Mouse (Mus musculus) spleen, adult 18-20 months (tissue): ENCODE results near the gene Pnpla7.

ENCODE experiments used
- DNase-seq, 2 experiments: peaks; one replicate each; pipeline ENCODE4 v3.0.0; 2022; ENCODE audit warnings: mixed read lengths in 2 of 2

Pnpla7 gene

DNA sequence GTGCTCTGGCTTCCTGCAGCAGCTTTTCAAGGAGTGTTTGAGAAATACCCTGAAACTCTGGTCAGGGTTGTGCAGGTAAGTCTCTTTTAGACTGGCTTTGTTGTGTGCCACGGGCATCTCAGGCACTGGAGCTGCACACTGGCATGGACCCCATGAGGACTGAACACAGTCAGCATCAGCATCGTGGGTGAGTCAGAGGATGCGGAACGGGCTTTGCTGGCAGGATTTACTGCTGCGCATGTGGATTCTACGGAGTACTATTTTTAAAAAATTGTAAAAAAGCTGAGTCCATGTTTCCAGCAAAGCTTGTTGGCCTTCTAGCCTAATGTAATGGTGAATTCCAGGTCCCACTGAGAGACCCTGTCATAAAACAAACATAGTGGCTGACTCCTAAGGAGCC lies 19.5 kb downstream of the Pnpla7 start:
- no peak for DNase-seq

DNA sequence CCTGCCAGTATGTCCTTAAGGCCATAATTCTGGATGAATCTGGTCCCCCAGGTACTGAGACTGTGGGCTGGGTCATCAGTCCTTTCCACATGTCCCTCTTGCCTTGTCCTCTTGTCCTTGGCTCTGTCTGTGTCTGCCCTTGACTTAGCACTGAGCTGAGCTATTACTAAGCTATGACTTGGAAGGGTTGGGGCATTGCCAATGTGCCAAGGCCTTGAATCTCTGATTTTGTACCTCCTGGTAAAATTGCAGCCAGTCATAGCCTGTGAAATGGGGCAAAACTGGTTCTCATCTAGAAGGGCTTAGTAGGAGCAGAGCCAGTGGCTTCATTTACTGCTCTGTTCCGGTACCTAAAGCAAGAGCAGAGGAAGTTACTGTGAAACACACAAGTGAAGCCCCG lies 20.6 kb downstream of the Pnpla7 start:
- no peak for DNase-seq

DNA sequence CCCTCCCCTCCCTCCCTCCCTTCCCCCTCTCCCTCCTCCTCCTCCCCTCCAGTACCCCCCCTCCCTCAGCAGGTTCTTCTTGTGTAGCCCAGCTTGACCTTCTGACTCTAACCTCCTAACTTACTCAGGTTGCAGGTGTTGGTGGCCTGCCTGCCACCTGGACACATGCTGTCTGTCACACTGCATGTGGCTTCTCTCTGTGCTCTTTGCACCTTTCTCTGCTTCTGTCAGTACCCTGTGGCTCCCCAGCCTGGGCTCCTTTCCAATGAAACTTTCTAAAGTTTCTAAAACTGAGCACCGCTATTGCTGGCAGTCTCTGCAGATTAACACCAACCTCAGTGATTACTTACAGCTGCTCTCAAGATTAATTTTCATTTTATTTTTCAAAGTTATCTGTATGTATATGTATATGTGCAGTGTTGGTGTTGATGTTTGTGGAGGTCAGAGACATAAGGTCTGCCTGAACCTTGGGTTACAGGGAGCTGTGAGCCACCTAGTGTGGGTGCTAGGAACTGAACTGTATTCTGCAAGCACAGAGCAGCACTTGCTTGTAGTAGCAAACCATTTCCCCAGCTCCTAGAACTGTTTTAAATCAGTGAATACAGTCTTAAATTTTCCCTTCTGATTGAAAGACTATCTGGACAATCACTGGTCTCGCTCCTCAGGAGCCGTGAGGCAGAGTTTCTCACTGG lies 24.9 kb downstream of the Pnpla7 start:
- DNase-seq: peak in 1 of 2 experiments; percentile 22

DNA sequence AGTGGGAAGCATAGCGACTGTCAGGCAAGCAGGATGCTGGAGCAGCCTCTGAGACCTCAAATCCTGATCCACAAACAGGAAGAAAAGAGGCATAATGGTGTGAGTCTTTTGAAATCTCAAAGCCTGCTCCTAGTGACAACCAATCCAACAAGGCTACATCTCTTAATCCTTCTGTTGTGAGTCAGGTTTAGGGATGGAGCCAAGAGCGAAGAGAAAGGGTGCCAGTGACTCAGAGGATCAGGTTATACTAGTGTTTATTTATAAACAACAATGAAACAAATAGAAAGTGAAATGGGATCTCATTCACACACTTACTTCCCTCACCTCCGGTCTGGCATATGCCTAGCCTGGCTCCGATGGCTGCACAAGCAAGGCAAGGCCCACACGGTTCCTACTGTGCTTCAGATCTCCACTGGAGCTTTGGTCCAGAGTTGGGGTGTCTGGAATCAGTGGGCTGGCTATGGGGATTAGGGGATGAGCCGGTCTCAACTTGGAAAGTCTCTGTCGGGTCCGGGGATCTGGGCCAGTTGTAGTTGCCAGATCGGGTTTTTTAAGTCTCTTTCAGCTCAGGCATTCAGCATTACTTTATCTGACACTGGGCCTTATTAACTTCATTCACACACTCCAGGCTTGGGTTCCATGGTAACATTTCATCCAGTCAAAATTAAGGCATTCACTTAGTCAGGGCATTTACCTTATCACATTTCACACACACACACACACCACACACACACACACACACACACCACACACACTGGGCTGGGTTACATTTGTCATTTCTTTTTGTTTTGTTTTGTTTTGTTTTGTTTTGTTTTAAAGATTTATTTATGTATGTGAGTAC lies 28.3 kb downstream of the Pnpla7 start:
- DNase-seq: no peak

DNA sequence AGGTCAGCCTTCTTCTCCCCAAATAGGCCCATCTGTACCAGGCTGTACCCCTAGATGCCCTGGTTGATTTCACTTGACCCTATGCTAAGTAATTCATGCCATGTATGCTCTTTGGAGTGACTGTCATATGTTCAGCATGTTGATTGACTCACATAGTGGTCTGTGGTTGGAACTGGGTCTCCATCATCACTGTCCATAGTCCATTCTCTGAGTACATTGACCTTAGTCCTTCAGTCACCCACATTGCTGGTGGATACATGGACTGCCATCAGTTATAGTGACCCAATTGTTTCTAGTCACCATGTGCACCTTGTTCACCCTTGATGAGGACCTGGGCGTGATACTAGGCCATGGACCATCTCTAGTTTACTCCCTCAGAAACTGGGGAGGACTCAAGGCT lies 30.9 kb downstream of the Pnpla7 start:
- no peak for DNase-seq

DNA sequence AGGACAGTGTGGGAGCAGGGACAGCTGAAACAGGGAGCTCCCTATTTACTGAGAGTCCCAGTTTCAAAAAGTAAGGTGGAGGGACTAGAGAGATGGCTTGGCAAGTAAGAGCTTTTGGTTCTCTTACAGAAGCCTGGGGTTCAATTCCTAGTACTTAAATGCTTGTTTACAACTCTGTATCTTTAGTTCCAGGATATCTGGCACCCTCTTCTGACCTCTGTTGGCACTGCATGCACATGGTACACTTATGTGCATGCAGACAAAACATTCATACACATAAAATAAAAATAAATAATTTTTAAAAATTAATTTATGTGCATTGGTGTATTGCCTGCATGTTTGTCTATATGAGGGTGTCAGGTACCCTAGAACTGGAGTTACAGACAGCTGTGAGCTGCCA lies 32.4 kb downstream of the Pnpla7 start:
- peak in 1 of 2 experiments; percentile 19 for DNase-seq

DNA sequence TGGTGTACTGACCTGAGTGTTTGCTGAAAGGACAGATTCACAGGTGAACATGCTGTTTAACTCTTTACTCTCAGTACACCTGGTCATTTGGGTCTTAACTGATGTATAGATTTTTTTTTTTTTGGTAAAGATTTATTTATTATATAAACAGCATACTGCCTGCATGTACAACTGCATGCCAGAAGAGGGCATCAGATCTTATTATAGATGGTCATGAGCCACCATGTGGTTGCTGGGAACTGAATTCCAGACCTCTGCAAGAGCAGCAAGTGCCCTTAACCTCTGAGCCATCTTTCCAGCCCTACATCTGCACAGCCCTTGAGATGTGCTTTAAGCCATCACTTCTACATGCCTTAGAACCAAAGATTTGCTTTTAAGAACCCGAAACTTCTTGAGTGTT lies 46.8 kb downstream of the Pnpla7 start:
- DNase-seq: no peak

DNA sequence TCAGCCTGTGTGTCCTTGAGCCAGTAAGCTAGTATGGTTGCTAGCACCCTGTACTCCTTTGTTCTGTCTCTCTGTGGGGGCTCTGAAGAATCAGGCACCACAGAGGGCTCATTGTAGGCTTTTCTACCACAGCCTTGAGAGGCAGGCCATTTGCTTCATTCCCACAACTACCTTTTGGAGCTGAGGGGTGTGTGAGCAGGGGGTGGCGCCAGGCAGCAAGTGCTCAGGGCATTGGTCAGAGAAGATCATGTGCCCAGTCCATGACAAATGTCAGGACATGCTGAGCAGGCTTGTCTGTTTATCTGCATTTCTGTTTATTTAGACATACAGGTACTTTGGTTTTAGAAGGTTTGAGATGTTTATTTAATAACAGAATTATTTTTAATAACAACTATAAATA lies 49.3 kb downstream of the Pnpla7 start:
- no peak for DNase-seq

DNA sequence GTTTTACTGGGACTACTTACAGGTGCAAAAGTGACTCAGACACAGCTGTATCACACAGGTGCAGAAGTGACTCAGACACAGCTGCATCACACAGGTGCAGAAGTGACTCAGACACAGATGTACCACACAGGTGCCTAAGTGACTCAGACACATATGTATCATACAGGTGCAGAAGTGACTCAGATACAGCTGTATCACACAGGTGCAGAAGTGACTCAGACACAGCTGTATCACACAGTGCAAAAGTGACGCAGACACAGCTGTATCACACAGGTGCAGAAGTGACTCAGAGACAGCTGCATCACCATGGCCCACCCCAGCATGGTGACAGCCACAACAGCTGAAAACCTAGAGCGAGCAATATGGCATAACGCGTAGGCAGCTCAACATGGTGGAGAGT lies 59.2 kb downstream of the Pnpla7 start:
- no peak for DNase-seq

DNA sequence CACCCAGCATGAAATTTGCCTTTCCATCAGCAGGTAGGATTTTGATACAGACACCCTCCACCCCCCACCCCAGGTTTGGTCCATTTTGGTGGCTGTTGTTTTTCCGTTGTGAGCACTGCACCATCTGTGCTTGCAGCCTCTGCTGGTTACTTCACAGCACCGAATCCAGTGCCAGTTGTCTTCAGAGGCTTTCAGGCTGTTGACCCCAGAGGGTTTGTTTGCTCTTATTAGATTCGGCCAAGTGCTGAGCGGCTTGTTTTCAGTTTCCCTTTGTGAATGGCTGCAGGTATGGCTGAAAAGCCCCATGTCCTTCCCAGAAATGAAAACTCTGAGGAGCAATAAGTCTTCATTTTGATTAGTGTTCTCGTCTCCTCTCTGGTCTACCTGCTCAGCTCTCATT lies 64.3 kb downstream of the Pnpla7 start:
- DNase-seq: no peak

DNA sequence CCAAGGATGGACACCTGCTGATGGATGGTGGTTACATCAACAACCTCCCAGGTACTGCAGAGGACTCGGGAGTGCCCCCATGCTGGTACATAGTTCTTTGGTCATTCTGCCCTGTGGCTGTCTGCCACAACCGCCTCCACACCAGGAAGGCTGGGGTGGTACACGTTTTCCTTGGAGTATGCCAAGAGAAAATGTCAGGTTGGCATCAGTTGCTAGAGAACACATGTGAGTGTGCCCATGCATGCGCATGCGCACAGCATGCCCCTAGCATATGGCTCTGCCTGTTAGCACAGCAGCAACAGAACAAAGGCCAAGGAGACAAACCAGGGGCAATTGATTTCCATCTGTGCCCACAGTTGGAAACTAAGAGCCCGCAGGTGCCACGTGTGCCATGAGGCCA lies 75.1 kb downstream of the Pnpla7 start:
- DNase-seq: no peak

DNA sequence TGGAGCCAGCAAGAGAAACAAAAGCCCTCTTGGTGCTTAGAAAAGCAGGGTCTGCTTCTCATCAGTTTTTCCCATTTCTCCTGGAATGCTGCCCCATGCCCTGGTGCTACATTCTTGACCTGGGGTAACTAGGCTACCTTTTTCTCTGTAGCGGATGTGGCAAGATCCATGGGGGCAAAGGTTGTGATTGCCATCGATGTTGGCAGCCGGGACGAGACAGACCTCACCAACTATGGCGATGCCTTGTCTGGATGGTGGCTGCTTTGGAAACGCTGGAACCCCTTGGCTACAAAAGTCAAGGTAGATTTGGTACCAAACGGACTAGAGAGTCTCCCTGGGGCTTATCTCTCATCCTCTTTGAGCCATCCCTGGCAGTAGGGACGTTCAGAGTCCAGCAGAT lies 75.6 kb downstream of the Pnpla7 start:
- DNase-seq: no peak

DNA sequence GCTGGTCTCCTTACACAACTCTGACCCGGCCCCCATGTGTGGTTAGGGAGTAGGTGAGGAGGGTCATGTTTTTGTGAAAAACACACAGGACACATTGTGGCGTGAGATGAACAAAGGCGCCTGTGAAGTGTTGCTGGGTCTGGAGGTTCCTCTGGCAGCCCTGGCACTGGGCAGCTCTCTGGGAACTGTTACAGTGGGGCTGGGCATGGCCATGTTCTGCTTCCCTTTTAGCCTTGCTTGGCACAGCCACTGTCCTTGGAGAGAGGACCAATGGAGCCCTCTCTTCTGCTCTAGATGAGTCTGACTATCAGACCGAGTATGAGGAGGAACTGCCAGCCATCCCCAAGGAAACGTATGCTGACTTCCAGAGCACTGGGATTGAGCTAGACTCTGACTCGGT lies 77.3 kb downstream of the Pnpla7 start:
- DNase-seq: no peak

DNA sequence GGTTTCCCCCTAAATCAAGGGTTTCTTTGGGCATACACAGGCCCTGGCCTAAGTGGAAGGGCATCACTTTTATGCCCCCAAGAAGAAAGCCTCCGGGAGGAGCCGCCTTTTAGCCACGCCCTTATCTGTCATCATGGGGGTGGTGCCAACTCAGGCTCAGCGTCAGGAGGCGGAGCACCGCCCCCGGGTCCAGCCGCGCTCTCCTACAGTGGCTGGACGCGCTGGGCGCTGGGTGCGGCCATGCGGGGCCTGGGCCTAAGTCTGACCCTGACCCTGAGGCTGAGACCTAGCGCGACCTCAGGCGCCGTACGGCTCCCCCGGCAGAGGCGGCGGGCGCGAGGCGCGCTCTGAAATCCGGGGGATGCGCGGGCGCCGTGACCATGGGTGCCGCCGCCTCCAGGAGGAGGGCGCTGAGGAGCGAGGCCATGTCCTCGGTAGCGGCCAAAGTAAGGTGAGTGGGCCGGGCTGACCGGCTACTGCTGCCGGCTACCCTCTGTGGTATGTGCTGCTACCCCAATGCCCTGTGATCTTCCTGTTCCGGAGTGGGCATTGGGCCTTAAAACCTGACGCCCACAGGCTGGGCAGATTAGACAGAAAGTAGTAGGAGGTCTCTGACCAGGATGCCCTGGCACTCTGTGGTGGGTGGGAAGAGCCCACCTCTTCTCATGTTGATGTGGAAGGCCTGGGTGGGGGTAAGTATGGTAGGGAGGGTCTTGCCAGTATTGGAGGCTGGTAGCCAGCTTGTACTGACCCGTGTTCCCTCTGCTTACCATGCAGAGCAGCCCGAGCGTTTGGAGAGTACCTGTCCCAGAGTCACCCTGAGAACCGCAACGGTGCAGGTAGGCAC lies 78.6 kb downstream of the Pnpla7 start, which contains the start of gene Nsmf:
Gene Nsmf, plus strand, starts transcription at position 135 of the 847 bp plus-strand sequence.
- DNase-seq: peak; percentile 64 to 82

DNA sequence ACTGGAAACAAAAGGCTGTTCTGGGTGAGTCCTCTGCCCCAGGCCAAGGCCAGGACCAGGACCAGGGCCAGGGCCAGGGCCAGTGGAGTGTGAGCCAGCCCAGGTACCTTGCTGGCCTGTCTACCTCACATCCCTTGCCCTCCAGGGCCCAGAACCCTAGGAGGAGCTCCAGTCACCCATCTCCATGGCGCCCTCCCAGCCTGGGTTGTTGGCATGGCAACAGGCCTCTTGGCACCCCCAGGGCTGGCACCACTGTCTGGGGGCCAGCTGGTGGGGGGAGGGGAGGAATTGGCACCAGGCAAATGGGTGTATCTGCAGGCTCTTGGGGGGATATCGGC lies 79.2 kb downstream of the Pnpla7 start:
- no peak for DNase-seq

DNA sequence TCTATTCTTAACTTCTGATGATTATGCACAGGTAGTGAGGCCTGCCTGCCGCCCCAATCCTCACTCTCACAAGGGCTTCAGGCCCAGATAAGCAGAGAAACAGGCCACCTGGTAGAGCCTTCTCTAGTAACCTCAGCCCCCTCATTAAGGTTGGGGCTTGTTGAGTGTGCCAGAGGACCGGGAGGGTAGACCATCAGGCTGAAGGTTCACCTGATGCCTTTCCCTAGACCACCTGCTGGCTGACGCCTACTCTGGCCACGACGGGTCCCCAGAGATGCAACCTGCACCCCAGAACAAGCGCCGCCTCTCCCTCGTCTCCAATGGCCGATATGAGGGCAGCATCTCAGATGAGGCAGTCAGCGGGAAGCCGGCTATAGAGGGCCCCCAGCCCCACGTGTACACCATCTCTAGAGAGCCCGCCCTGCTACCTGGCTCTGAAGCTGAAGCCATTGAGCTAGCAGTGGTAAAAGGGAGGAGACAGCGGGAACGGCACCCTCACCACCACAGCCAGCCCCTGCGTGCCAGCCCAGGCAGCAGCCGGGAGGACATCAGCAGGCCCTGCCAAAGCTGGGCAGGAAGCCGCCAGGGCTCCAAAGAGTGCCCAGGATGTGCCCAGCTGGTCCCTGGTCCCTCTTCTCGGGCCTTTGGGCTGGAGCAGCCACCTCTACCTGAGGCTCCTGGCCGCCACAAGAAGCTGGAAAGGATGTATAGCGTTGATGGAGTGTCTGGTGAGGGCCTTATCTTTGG lies 79.7 kb downstream of the Pnpla7 start:
- DNase-seq: no peak

DNA sequence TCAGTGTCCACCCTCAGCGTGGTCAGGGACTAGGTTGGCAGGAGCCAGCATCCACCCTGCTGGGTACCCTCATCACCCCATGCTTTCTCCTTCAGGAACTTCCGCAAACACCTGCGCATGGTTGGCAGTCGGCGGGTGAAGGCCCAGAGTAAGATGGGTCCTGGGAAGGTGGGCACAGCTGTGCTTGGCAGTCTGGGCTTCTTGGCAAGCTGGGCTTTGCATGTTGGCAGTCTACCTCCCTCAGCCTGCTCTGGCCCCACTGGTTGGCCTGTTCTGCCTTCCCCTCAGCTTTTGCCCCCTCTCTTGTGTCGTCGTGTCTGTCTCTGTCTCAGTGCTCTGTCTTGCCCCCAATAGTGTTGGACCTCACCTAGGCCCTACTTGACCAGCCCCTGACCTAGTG lies 83.1 kb downstream of the Pnpla7 start:
- DNase-seq: no peak

DNA sequence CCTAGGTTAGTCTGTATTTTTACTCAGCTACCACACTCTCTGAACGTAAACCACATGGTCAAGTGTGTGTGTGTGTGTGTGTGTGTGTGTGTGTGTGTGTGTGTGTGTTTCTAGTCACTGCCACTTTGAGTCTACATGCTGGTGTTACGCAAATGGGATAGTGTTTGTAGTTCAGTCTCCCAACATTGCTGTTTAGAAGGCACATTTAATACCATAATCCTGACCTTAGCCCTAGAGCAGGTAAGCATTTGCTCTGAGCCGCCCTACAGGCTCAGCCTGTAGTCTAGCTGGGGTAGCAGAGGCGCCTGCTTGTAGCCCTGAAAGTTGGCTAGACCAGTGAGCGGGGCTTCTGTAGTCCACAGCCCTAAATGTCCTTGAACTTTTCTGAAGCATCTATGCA lies 87.7 kb downstream of the Pnpla7 start:
- DNase-seq: no peak

DNA sequence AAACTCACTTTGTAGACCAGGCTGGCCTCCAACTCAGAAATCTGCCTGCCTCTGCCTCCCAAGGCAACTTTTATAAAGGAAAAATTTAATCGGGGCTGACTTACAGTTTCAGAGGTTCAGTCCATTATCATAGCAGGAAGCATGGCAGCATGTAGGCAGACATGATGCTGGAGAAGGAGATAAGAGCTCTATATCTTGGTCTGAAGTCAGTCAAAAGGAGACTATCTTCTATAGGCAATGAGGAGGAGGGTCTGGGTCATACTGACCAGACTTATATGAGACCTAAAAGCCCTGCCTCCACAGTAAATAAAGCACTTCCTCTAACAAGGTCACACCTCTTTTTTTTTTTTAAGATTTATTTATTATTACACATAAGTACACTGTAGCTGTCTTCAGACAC lies 88.5 kb downstream of the Pnpla7 start:
- no peak for DNase-seq

DNA sequence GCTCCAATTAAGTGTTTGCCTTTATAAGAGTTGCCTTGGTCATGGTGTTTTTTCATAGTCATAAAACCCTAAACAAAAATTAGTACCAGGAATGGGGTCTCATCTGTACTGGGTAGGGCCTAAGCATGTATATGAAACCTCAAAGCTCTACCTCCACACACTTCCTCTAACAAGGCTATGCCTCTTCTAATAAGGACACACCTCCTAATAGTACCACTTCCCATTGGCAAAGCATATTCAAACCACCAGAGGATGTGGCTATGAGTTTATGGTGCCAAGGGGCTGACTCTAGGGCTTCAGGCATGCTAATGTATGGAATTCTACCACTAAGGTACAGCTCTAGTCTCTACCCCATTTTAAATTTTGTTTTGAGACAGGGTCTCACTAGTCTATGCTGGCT lies 89.7 kb downstream of the Pnpla7 start:
- no peak for DNase-seq

DNA sequence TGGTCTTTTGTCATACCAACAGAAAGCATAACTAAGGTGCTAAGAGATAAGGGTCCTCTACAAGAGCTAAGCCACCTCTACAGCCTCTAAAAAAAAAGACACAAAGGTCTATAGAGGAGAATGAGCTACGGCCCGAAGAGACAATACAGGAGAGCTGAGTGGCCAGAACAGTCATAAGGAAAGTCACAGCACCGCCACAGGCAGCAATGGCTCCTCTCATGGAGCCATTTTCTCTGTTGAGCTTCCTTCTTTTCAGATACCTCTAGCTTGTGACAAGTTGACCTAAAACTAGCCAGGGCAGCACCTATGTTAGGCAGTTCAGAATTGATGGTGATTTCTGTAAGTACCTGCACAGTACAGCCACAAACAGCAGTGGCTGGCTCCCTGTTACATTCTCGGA lies 90.7 kb downstream of the Pnpla7 start:
- no peak for DNase-seq

DNA sequence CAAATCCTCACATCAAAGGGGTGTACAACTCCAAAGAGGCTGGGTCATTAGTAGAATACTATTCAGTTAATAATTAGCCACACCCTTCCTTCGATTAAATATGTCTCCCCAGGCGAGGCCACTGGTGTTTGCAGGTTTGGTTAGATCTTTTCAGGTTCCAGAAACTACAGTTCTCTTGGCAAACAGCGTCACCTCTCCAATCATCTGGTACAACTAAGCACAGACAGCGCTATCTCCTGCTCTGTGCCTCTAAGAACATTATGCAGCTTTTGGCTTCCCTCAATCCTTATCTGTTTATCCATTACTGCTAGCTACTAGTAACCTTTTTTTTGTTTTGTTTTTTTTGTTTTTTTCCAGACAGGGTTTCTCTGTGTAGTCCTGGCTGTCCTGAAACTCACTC lies 93.7 kb downstream of the Pnpla7 start:
- DNase-seq: no peak

DNA sequence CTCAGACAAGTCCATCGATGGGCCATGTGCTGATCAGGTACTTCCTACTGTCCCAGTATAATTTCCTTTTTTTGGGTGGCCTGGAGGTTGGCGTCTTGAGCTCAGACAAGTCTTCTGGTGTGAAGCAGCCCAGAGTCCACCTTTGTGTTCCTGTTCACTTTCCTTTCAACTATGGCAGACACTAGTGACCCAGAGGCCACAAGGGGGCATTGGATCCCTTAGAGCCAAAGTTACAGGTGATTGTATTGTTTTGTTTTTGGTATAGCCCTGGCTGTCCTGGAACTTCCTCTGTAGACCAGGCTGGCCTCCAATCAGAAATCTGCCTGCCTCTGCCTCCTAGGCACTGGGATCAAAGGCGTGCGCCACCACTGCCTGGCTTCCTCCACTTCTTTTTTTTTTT lies 96.6 kb downstream of the Pnpla7 start:
- no peak for DNase-seq
